Mouse (Mus musculus) CH12.LX (cell line): Measurements from ENCODE around the gene Ppp1r9b.

Experiments used
- CHD2 ChIP-seq: IDR thresholded peaks from 2 replicates; pipeline ENCODE4 v1.6.1; 2011; ENCODE audit warnings: low read length, improper control_type of control experiment
- CTCF ChIP-seq, 2 experiments: IDR thresholded peaks in 1 of 2; conservative IDR thresholded peaks in 1 of 2; 2 replicates each; pipeline ENCODE4 v1.5.1; 2011 to 2012; ENCODE audit warnings: low read depth in 2 of 2, low read length in 2 of 2, improper control_type of control experiment in 1 of 2, inconsistent platforms in 1 of 2, mild to moderate bottlenecking in 1 of 2, moderate library complexity in 1 of 2
- E2F4 ChIP-seq: IDR thresholded peaks from 2 replicates; pipeline ENCODE4 v1.6.1; 2011; ENCODE audit warnings: low read depth, low read length, improper control_type of control experiment; ENCODE audit not compliant: insufficient replicate concordance
- EP300 ChIP-seq: IDR thresholded peaks from 2 replicates; pipeline ENCODE4 v1.6.1; 2011; ENCODE audit warnings: low read length, improper control_type of control experiment
- GABPA ChIP-seq: IDR thresholded peaks from 2 replicates; pipeline ENCODE4 v1.6.1; 2012; ENCODE audit warnings: low read depth, low read length, improper control_type of control experiment, inconsistent platforms; ENCODE audit not compliant: insufficient replicate concordance
- NELFE ChIP-seq: IDR thresholded peaks from 2 replicates; pipeline ENCODE4 v1.6.1; 2011; ENCODE audit warnings: low read depth, low read length, improper control_type of control experiment
- POLR2A ChIP-seq: IDR thresholded peaks from 2 replicates; pipeline ENCODE4 v1.6.1; 2011; ENCODE audit warnings: low read depth, mild to moderate bottlenecking, improper control_type of control experiment, low read length
- POLR2AphosphoS2 ChIP-seq: IDR thresholded peaks from 2 replicates; pipeline ENCODE4 v1.6.1; 2011; ENCODE audit warnings: low read depth, low read length, improper control_type of control experiment
- SIN3A ChIP-seq: IDR thresholded peaks from 2 replicates; pipeline ENCODE4 v1.6.1; 2012; ENCODE audit warnings: low read length, improper control_type of control experiment, inconsistent platforms
- UBTF ChIP-seq: IDR thresholded peaks from 2 replicates; pipeline ENCODE4 v1.6.1; 2012; ENCODE audit warnings: low read depth, mild to moderate bottlenecking, inconsistent platforms, low read length, improper control_type of control experiment, moderate library complexity
- USF1 ChIP-seq: IDR thresholded peaks from 2 replicates; pipeline ENCODE4 v1.6.1; 2014; ENCODE audit warnings: low read depth, mild to moderate bottlenecking, inconsistent platforms, low read length, improper control_type of control experiment
- ZMIZ1 ChIP-seq: IDR thresholded peaks from 2 replicates; pipeline ENCODE4 v1.6.1; 2012; ENCODE audit warnings: low read depth, mild to moderate bottlenecking, inconsistent platforms, low read length, improper control_type of control experiment

- TF ChIP-seq CTCF (conservative IDR thresholded peaks at IDR 0.05 in 1 of 2, IDR thresholded peaks at IDR 0.05 in 1 of 2; ENCODE audit: low read depth in 2 of 2, low read length in 2 of 2): no peak
- TF ChIP-seq ZMIZ1: no peak
- no peak for TF ChIP-seq NELFE
- no peak for TF ChIP-seq E2F4
- no peak for TF ChIP-seq SIN3A
- TF ChIP-seq POLR2A: no peak
- TF ChIP-seq EP300: no peak
- no peak for TF ChIP-seq GABPA
- TF ChIP-seq USF1: no peak
- TF ChIP-seq UBTF: no peak
- TF ChIP-seq CHD2: no peak
- no peak for TF ChIP-seq POLR2AphosphoS2
These were observed 21.2 kb downstream of the Ppp1r9b start for GRCm38 (mm10) chr11:95012075-95012474.
